Mouse (Mus musculus): ENCODE data around the gene Zfp526.

Zfp526 gene

DNA sequence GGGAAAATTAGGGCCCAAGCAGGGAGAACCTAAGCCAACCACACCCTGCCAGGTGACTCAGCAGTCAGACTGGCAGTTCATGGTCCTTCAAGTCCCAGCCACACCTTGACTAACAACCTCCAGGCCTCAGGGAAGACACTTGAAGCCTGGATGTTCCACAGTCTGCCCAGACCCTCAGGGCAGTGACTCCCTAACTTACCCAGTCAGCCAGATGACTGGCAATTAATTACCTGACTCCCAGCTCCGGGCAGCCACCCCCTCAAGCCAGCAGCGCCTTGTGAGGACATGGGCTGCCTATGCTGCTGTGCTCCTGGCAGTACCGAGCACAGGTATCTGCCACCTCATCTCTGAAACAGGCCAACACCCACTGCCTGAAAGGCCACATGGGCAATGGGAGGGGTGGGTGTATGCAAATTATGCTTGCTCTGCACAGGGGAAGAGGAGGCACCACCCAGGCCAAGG, 12.0 kb upstream of the Zfp526 start:
- no peak for DNase-seq (ENCODE audit: low spot score)

DNA sequence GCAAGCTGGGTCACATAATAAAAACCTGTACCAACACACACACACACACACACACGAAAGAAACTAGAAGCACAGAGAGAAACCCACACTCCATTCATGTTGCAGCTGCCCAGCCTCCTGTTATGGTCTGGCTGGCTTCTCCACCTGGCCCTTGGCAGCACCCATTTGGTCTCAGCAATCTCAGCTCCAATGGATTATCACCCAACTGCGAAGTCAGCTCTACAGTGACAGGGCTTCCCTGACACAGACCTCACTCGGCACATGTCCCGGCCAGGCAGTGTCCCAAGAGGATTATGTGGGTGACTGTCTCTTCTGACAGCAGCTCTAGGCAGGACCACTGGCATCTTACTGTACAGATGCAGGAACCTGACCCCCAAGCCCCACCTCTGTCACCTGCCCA, 10.7 kb upstream of the Zfp526 start:
- DNase-seq (ENCODE audit: low spot score): no peak

DNA sequence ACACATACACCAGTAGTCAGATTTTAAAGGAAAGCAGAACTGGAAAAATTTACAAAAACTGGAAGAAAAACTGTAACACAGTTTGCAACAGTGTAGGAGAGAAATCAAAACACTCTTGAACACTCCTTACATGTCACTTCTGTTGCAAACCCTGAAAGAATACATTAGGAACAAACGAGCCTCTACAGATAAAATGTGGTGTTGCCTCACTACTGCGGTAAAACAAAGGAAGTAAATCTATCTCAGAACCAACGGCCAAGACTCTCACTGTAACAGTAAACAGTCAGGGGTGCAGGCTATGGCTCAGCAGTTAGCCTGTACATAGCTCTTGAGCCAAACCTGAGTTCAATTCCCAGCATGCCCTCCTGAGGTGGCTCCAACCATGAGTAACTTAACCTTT, 8.1 kb upstream of the Zfp526 start:
- no peak for DNase-seq (ENCODE audit: low spot score)

DNA sequence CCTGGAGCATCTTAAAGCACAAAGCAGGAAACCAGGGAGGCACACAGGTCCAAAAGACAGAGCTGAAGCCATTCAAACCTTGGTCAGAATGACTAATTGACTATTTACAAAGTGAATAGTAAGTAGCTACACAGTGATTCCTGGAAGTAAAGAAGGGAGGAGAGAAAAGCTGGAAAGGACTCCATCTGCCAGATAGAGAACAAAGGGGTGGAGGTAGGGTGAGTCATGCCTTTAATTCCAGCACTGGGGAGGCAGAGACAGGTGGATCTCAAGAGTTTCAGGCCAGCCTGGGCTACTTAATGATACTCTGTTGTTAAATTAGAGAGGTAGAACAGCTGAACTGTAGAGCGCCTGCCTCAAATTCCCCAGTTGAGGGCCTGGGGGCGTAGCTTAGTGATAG, 7.1 kb upstream of the Zfp526 start:
- no peak for DNase-seq (ENCODE audit: low spot score)

DNA sequence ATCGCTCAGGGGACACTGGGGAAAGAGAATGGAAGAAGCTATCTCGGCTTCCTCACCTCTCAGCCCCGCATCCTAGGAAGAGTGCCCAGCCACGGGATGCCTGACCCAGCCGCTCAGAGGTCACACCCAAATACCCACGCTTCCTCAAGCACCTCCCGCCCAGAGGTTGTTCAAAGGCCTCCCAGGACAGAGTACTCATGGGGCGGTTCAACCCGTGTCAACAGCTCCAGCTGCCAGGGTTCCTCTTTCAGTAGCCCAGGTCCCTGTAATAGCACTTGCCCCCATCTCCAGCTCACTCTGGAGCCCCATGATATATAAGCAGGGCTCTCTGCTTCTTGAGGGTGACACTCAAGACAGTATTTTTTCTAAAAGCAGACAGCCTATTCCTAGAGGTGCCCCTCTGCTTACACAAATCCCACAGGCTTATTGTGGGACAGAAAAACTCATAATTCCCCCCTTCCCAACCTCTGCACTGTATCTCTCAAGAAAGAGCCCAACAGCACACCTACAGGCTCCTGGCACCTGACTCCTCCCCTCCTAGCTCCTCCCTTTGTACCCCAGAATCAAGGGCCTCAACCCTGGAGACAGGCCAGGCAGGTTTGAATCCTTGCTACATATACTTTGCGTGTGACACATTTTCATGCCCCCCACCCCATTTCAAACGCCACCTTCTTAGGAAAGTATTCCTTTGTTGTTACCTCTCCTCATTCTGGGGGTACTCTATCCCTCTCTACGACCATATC, 3.4 kb upstream of the Zfp526 start:
- peak; percentile 42 for DNase-seq (ENCODE audit: low spot score)

DNA sequence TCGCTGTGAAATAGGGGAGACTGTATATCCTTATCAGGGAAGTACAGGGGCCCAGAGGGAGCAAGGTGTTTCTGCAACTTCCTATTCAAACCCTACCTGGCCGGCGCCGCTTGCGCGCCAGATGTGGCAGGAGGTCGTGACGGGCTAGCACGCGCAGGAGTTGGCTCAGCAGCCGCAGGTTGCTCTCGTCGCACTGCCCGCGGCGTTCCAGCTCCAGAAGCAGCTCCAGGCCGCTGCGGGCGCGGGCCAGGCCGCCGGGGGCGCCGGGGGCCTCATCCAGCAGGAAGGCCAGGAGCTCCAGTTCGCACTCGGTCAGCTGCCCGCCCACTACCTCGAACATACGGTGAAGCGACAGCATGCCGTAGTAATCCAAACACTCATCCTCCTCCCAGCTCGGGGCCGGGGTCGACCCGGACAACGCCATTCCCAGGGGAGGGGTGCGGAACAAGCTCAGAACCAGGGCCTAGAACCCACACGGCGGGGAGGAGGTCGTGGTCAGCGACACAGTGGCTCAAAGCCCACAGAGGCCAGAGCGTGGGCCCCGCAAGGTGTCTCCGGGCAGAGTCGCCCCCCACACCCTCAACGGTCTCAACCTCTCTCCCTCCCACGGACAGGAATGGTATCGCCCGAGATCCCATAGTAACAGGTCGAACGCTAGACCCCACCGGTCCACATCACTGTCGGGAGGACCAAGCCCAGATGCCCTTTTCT, 2.4 kb upstream of the Zfp526 start:
- DNase-seq (ENCODE audit: low spot score): peak; percentile 71

DNA sequence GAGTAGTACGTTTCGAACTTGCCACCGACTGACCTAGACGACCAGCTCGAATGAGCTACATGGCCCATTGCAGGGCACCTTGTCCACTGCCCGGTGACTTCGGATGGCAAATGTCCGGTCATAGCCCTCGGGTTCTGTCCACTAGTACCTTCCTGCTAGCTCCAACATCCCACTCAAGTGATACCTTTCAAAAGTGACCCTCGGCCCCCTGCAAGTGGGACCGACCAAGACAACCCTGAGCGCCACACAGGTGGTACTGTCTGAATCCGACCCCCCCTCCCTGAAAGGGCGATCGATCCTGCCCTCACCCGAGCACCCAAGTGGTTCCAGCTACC, 1.8 kb upstream of the Zfp526 start:
- no peak for DNase-seq (ENCODE audit: low spot score)

DNA sequence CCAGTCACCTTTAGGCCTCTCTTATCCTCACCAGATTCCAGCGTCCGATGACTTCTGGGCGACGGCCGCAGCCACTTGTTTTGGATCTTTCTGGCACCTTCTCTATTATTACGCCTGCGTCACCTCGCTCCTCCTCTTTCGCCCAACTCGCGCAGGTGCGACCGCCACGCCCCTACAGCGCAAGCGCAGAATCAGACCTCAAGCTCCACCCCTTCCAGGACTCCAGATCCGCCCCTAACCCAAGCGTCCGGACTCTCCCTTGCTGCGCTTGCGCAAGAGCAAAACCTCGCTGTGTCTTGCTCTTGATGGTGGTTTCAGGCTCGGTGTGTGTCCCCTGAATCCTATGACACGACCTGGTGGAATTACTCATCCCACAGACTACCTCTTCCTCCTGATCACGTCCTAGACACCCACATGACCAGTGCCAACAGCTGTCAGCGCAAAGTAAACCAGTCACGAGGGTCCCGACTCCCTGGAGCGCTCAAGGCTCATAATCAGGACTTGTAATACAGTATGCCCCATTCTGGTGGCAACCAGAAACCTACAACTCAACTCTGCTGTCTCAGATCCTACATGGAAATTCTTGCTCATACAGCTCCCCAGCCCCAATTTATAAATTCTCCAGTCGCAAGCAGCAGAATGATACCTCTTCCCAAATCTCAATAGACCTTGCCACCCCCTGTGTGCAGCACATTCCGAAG, 1.3 kb upstream of the Zfp526 start:
- DNase-seq (ENCODE audit: low spot score): peak; percentile 93

DNA sequence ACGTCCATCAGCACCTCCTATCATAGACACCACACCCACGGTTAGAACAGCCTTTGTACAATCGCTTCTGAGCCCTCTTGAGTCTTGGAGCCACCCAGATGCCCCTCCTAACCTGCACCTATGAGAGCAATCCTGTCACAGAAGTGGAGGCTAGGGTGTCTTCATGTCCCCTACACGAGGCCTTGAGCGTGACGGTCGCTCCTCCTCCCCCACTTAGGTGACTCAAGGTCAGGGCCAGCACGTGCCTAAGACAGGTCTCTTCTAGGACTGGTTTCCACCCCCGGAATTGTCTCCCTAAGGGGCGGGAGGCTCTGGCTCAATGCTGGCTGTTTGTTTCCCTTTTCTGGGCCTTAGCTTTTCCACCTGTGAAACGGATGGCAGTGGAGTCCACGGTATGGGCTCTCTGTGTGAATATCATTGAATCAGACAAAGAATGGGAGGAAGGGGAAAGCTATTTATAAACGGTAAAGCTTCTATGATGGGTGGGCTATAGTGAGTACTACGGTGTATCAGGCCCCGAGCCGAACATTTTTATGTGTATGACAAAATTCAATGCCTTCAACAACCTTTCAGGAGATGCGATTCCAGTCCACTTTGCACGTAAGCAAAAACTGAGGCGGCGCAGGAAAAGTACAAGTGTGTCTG, 646 bp upstream of the Zfp526 start, which contains the start of gene Dedd2:
Gene Dedd2 (minus strand): TSS at position 159 of the 645 bp plus-strand sequence.
- no peak for DNase-seq (ENCODE audit: low spot score)

DNA sequence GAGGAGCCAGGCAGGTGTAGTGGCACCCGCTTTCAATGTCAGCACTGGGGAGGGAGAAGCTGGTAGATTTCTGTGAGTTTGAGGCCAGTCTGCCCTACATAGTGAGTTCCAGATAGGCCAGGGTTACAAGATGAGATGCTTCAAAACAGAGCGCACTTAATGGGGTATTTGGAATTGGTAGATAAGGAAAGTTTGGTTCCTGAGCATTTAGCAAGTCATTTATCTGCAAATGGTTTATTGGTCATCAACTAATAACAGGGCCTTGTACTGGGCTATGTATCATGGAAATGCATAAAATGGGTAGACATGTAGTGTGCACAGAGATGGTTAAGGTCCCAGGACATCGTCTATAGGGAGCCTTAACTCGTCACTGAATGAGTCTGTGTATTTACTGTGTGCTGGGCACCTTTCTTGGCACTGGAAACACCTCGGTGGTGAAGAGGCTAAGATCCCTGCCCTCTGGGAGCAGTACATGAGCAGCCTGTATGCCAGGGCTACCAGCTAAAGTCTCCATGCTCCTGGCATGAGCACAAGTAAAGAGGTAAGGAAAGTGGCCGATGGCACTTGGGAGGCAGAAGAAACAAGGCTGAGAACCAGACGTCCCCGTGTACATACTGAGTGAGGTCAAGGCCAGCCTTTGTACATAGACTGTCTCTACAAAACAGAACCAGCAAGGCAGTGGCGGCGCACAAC, 1.2 kb downstream of the Zfp526 start:
- DNase-seq (ENCODE audit: low spot score): no peak

DNA sequence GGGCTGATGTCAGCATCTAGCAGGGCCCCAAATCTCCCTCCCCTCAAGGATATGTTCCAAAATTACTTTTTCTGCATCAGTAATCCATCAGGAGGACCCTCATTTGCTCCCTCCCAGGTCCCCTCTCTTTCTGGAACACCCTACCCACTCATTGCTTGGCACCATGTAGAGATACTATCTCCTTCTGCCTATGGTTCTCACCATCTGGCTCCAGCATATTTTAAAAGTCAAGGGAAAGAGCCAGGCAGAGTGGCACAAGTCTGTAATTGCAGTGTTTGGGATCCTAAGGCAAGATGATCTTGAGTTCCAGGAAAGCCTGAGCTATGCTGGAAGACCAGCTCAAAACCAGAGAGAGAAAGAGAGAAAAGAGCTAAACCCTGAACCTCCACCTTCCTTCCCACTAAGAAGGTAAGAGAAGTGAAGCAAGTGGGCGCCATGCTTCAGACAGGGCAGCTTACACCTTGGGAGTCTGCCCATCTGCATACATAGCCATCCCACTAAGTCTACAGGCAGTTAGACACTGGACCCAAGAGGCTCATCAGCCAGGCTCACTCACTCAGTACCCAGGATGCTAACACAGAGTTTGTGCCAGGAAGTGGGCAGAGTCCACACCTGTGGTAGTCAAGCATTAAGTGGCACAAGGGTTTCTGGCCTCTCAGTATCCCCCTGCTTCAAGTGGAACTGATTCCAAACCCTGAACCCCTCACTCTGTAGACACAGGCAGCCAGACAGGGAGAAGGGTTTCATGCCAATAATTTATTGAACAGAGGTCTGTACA, 6.5 kb downstream of the Zfp526 start:
- DNase-seq (ENCODE audit: low spot score): no peak

DNA sequence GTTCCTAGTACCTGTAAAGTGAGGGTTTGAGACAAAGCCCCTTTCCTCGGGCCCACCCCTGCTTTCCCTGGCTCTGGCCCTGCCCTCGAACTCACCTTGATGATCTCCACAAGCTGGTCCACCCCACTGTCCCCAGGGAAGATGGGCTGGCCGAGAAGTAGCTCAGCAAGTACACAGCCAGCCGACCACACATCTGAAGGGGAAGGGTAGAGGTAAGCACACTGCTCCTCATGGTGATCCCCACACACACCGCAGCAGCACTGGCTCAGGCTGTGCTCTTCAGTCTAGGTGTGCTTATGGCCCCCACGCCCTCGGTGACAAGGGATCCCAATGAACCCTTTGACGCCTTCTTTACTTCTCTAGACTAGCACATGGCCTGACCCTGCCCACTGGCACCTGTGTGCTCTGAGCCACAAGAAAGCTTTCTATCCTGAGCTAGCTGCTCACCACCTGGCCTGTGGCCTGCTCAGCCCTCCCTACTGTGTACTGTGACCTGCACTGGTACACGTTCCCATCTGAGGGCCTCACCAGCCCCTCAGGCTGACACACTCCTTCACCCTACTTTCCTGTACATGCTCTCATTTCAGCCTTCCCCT, 9.6 kb downstream of the Zfp526 start:
- DNase-seq (ENCODE audit: low spot score): no peak

DNA sequence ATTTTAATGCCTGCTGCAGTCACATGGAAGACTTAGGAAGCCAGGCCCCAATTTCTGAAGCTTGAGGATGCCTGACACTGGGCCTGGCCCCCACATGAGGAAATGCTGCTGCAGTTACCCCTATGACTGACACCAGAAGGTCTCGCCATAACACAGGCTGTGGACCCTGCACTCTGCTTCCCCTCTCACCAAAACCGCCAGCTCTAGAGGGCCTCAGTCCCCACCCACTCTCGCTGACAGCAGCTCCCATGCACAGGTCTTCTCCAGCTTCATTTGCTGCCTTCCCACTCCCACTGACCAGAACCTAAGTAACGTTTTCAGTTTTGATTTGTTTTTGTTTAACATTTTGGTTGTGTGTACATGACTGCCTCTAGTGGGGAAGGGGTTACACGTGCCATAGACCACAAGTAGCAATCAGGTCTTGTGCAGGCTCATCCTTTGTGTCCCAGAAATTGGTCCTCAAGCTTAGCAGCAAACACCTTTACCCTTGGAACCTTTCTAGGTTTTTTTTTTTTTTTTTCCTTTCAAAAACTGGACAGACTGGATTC, 10.9 kb downstream of the Zfp526 start:
- DNase-seq (ENCODE audit: low spot score): no peak

DNA sequence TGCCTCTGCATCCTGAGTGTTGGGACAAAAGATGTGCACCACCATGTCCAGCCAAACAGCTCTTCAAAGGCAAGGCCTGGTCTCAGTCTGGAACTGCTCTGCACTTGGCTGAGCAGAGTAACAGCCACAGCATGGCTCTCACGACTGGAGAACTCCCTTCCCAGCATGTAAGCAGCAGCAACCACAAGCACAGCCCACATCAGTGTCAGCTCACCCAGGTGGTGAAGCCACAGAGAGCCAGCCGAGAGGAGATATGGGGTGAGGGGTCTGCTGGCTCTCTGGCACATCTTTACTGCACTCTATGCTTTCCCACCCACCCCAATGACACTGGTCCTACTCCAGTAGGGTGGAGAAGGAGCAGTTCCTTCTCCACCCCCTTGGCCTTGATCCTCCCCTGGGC, 11.8 kb downstream of the Zfp526 start:
- DNase-seq (ENCODE audit: low spot score): no peak

DNA sequence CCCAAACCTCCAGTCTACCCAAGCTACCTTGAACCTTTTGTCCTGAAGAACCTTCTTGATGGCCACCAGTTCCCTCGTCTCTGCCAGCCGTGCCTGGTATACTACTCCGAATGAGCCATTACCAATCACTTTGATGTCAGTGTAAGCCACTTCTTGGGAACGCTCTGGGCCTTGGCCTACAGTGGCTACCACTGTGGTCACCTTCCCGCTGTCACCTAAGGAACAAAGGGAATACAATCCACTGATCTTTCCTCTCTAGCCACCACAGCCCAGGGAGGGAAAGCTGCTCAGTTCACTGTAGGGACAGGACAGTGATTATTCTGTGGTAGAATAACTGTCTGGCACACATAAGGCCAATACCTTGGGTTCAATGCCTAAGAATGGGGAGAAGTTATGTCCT, 14.3 kb downstream of the Zfp526 start:
- DNase-seq (ENCODE audit: low spot score): no peak

DNA sequence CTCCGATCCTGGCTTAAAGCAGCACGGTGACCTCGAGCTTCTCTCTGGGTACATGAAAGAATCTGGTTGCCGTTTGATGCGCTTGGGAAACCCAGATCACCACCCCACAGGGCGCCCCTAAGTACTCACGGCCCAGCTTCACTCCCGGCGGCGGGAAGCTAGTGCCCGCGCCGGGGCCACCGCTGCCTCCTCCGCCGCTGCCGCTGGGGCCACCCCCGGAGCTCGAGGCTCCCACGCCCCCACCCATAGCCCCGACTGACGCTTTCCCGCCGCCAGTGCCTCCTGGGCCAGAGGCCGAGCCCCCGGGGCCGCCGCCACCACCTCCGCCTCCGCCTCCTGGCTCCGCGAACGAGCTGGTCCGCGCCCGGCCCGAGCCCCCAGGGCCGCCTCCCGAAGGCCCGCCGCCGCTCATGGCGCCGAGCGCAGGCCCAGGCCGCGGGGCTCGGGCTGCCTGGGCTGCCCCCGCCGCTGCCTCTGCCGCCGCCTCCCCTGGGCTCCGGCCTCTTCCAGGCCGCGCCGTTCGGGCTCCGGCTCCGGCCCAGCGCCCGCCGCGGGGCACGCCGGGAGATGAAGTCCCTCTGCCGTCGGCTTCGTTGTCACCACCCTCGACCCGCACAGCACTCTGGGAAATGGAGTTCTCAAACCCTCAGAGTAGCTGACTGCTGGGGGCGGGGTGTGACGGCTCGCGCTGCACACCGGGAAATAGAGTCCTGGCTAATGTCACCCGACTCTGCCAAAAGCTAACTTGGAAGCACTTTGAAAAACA, 16.2 kb downstream of the Zfp526 start, which contains the start of gene Gsk3a:
Gene Gsk3a (minus strand): TSS at position 603 of the 766 bp plus-strand sequence.
- peak; percentile 99 for DNase-seq (ENCODE audit: low spot score)

DNA sequence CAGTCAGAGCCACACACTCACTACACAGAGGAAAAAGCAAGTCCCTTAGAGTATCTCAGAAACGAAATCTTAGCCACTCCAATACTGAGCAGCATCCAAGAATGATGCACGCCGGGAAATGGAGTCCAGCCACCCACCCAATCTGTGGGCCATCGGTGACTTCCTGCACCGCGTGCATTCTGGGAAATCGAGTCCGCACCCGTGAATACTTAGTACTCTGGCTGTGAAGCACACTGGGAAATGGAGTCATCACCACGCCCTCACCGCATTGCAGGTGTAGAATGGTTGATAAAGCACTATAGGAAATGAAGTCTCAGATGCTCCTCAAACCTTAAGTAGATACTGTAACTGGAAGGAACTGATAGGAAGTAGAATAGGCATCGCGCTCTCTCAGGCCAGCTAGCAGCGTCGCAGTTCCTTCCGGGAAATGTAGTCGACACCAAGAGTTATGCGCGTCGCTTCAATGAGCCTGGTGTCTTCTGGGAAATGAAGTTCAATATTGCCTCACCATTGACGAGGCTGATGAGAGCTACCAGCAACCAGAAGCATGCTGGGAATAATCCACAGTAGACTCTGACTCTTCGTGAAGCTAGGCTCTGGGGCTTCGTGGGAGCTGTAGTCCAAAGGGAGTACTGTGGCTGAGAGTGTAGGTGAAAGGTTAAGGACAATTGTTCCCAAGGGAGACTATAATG, 16.9 kb downstream of the Zfp526 start:
- DNase-seq (ENCODE audit: low spot score): peak; percentile 90

DNA sequence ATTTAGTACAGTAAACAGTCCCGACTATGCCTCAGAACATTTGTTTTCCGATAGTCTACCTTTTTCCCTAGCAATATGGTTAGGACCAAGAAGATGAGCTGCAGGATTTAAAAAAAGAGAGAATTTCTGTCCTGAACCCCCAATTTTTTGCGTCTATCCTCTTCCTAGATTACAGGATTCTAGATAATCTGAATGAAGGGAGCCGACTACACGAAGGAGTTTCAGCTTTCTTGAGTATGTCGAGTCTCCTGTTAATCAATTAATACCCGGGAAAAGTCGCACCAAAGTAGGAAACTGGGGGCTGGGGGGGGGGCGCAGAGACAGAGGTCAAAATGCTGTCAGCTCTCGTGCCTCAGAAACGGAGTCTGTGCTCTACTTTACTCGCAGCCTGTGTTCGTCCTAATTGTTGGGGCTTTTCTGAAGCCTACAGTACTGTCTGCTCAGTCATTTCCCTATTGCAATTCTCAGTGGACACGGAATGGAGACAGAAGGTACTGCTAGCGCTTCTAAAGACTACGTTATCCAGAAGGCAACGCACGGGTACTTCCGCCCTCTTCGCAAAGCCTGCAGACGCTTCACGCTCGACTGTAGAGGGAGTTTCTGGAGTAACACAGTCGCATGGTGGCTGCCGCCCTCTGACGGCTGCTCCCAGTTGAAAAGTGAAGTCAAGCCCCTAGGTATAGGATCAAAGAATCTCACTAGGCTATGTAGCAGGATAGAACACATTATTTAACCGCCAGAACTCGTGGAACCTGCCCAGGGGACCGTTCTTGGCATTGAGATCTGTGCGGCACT, 17.8 kb downstream of the Zfp526 start:
- DNase-seq (ENCODE audit: low spot score): peak; percentile 79

Data from testis, postnatal 10 days (tissue).